Mouse (Mus musculus) cortical plate, adult 2 months (tissue): ENCODE results near the gene Arhgap15.

Source experiments
- CTCF ChIP-seq: fragments of 200-500 bp; IDR thresholded peaks from 2 replicates; pipeline ENCODE4 v1.5.1; 2011; ENCODE audit warnings: mild to moderate bottlenecking, control low read depth, low read length; ENCODE audit not compliant: insufficient read depth; ENCODE audit errors: extremely low read depth
- POLR2A ChIP-seq: fragments of 200-500 bp; IDR thresholded peaks from 2 replicates; pipeline ENCODE4 v1.6.1; 2011; ENCODE audit warnings: mild to moderate bottlenecking, low read length, control low read depth; ENCODE audit not compliant: insufficient read depth; ENCODE audit errors: extremely low read depth

DNA sequence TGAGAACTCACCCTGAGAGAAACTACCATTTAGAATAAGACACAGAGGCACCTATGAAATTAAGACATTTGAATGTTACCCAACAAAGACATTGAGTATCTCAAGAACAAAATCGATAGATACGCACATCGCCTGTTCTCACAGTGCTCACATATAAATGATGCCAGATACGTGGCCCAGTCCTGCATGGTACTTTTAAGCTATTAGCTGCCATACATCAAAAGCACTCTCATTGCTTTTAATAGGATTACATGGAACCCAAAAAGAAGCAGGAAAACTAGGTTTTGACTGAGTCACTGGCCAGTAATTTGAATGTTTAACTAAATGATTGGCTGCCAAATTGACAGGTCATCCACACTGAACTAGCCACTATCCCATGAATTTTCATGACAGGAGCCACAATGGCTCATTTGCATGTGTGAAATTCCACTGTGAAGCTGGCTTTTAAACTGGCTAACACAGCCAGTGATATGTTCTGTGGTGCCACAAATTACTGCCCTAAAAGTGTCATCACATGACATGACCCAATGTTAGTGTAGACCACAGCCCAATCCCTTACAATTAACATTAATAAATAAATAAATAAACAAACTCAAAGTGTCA is 649.2 kb downstream of the Arhgap15 start:
- TF ChIP-seq POLR2A (no peak), CTCF (no peak)
